Mouse (Mus musculus) layer of hippocampus, adult 8-10 months (tissue): ENCODE measurements around the gene Kif23. TPM values are rescaled to one million over a fixed set of nuclear protein-coding genes. Genes with fewer than 3 reads are reported as not detected.

Source experiments
- DNase-seq, 2 experiments: peaks; one replicate each; pipeline ENCODE4 v3.0.0; 2022; ENCODE audit warnings: low spot score in 2 of 2
- total RNA-seq, 4 experiments: library from RNA; stranded (reverse); gene quantifications; 2 replicates each; pipeline ENCODE4 v1.2.4; 2022

The Kif23 gene
- total RNA-seq: 1 to 10 TPM in 3 of 4 experiments, under 1 TPM in 1; 0.91 to 2.7 (median 1.9) TPM

GRCm38 (mm10) chr9:61946623-61947401 is at the start of gene Kif23:
Gene Kif23 (minus strand): TSS chr9:61946774.
- DNase-seq: peak; percentile 83 to 90

- DNase-seq: no peak
These were observed 44.6 kb upstream of the Kif23 start for GRCm38 (mm10) chr9:61991158-61991557.

- no peak for DNase-seq
These were observed 44.2 kb upstream of the Kif23 start for GRCm38 (mm10) chr9:61990738-61991137.

- no peak for DNase-seq
These were observed 39.5 kb upstream of the Kif23 start for GRCm38 (mm10) chr9:61986055-61986454.

- DNase-seq: peak in 1 of 2 experiments; percentile 48
These were observed 38.7 kb upstream of the Kif23 start for GRCm38 (mm10) chr9:61985183-61985863.

GRCm38 (mm10) chr9:61982940-61983620 is 36.5 kb upstream of the Kif23 start:
- DNase-seq: no peak

- no peak for DNase-seq
These were observed 35.3 kb upstream of the Kif23 start for GRCm38 (mm10) chr9:61981876-61982275.

GRCm38 (mm10) chr9:61979983-61980382 is 33.4 kb upstream of the Kif23 start:
- no peak for DNase-seq

GRCm38 (mm10) chr9:61977258-61977945 is 30.8 kb upstream of the Kif23 start:
- no peak for DNase-seq

- DNase-seq: no peak
These were observed 25.5 kb upstream of the Kif23 start for GRCm38 (mm10) chr9:61972031-61972430.

GRCm38 (mm10) chr9:61971045-61971444 is 24.5 kb upstream of the Kif23 start:
- DNase-seq: no peak

- DNase-seq: no peak
These were observed 20.8 kb upstream of the Kif23 start for GRCm38 (mm10) chr9:61967357-61967756.

GRCm38 (mm10) chr9:61965987-61966386 is 19.4 kb upstream of the Kif23 start:
- no peak for DNase-seq

GRCm38 (mm10) chr9:61965411-61965930 is 18.9 kb upstream of the Kif23 start:
- DNase-seq: peak in 1 of 2 experiments; percentile 71

GRCm38 (mm10) chr9:61963356-61963755 is 16.8 kb upstream of the Kif23 start:
- DNase-seq: no peak

- DNase-seq: no peak
These were observed 14.6 kb upstream of the Kif23 start for GRCm38 (mm10) chr9:61961181-61961580.

GRCm38 (mm10) chr9:61960753-61961152 is 14.2 kb upstream of the Kif23 start:
- DNase-seq: no peak

GRCm38 (mm10) chr9:61959921-61960569 is 13.5 kb upstream of the Kif23 start:
- DNase-seq: no peak

- DNase-seq: no peak
These were observed 8.1 kb upstream of the Kif23 start for GRCm38 (mm10) chr9:61954707-61955106.

GRCm38 (mm10) chr9:61952241-61952640 is 5.7 kb upstream of the Kif23 start:
- no peak for DNase-seq
